Mouse (Mus musculus) lung, adult 2 months (tissue): ENCODE results near the gene Pnpla1.

Source experiments
- CTCF ChIP-seq: fragments of 200-500 bp; IDR thresholded peaks from 2 replicates; pipeline ENCODE4 v1.5.1; 2011; ENCODE audit warnings: mild to moderate bottlenecking, low read length, control low read depth; ENCODE audit not compliant: insufficient read depth
- POLR2A ChIP-seq: fragments of 200-500 bp; IDR thresholded peaks from 2 replicates; pipeline ENCODE4 v1.6.1; 2011; ENCODE audit warnings: low read depth, mild to moderate bottlenecking, control low read depth, low read length, borderline replicate concordance; ENCODE audit errors: extremely low read depth

- TF ChIP-seq CTCF (no peak), POLR2A (no peak)
Observed at GRCm38 (mm10) chr17:28936133-28936532, 77.9 kb downstream of the Pnpla1 start.
